Mouse (Mus musculus): ENCODE results near the gene Slc12a4.

Slc12a4 gene

DNA sequence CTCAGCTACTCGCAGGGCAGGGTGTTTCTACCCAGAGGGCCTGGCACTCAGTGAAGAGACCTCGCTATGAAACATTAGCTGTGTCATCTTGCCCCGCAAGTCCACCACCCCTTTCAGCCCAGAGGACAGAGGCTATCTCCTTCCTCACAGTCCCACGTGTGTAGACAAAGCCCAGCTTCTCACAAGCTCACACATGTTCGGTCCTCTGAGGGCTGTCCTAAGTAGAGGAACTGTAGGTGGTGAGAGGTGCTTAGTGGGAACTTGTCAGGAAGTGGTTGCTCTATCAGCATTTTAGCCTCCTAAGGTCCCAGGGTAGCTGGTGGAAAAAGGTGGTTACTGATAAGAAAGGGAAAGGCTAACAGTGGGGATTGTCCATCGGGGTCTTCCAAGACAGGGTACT is 30.8 kb downstream of the Slc12a4 start:
- in situ Hi-C loops (cut with MboI, MseI) = loop anchor here in 1 of 2 experiments (5.0 kb wide), 1 partner anchor 223 kb away; no protein-coding TSS in a partner anchor

DNA sequence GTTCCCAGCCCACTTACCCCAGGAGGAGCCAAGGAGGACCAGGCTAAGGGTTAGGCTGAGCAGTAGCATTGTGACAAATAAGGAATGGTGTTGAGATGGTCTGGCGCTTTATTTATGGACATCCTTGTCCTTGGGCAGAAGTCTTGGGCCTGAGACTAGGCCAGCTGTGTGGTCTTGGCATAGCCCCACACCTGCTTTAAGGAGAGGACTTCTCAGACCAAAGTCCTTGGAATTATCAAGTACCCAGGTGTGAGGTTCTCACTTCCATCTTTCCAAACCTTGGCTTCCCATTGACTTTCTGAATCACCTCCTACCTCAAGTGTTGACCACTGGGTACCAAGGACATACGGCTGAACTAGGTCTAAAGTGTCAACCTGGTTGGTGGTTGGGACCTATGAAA is 32.1 kb downstream of the Slc12a4 start, which contains the start of gene Ctrl:
TSS of gene Ctrl (minus strand) at position 101 of the 400 bp plus-strand sequence.
- in situ Hi-C loops (cut with MboI, MseI) = loop anchor here (5.0 kb wide), 2 partner anchors 46 to 221 kb away; no protein-coding TSS in a partner anchor

DNA sequence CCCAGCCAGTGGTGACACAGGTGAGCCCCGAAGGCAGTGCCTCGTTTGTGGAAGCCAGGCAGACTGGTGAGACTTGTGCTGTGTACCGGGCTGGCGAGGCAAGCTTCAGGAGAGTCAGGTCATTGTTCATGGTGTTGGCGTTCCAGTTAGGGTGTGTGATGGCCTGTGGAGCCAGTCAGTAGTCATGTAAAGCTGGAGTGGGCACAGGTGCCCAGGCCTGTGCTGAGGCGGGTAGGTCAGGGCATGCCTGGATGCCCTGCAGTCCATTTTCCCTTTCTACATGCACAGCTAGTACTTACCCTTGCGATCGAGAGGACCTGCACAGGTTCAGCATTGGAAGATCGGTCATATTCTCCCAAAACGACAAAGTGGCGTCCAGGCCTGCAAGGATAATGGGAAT is 33.4 kb downstream of the Slc12a4 start:
- in situ Hi-C loops (cut with MboI, MseI) = loop anchor here (5.0 kb wide), 2 partner anchors 45 to 220 kb away; no protein-coding TSS in a partner anchor

DNA sequence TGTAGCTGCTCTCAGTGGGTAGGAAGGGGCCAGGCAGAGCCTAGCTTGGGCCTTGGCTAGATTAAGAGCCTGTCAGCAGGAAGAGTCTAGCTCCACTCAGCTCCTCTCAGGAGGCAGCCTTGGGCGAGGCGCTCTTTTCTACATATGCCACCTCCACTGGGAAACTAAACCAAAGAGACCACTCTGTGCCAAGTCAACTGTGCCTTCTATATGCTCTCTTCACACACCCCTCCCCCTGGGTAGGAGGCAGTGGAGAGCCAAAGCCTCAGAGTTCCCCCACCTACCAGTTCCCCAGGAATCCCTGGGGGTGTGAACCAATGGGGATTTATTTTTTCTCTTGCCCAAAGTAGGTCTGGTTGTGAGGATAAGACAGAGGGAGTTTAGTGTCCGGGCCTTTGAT is 34.6 kb downstream of the Slc12a4 start:
- in situ Hi-C loops (cut with MboI, MseI) = loop anchor here (5.0 kb wide), 2 partner anchors 44 to 219 kb away; no protein-coding TSS in a partner anchor

DNA sequence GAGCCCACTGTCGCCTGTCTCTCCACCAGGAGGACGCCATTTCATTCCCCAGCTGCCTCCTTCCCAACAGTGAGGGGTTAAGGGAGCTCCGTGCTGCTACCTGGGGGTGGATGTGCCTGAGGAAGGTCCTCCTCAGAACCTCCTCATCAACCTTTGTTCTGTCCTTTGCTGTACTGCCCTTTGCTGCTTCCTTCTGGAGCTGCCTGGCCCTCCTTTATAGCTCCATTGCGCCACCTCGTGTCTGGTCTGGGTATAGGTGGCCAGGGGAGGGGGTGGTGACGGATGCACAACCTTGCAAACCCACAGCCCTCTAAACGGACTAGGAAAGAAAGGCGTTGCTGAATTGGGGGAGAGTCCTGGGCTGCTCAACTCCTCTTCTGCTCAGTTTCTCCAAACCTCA is 35.3 kb downstream of the Slc12a4 start:
- in situ Hi-C loops (cut with MboI, MseI) = loop anchor here (5.0 kb wide), 2 partner anchors 43 to 218 kb away; no protein-coding TSS in a partner anchor

DNA sequence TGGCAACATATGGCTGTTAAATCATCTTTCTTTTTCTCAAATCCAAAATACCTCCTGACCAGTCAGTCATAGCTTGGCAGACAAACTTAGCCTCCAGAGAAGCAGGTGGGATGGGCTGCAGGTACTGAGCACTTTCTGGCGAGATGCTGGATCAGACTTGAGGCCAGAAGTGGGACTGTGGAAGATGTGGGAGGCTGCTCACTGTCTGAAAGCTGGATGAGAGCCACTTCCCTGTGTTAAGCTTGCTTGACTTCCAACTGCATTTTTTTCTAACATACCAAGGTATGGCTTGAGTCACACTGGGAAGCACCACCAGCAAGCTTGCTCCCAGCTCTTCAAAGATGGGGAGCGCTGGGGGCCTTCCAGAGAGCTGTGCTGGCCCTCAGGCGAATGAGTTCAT is 40.8 kb downstream of the Slc12a4 start:
- in situ Hi-C loops (cut with MboI, MseI) = no loop called here

DNA sequence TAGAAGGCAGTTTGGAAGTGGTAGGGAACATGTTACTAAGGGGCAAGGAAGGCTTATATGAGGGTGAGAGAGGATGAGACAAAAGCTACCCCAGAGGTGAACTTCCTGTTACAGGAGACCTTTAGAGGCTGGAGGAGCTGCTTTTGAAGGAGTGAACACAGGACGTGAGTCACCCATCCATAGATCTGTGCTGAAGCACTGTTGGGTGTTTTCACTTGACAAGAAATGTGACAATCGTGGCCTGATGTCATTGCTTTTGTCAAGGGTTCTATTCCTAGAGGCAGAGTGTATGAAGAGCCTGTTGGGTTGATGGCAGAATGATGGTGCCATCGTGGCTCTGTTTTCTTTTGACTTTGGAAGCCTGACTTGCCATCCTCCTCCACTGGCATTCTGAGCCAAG is 46.5 kb downstream of the Slc12a4 start:
- in situ Hi-C loops (cut with MboI, MseI) = no loop called here

DNA sequence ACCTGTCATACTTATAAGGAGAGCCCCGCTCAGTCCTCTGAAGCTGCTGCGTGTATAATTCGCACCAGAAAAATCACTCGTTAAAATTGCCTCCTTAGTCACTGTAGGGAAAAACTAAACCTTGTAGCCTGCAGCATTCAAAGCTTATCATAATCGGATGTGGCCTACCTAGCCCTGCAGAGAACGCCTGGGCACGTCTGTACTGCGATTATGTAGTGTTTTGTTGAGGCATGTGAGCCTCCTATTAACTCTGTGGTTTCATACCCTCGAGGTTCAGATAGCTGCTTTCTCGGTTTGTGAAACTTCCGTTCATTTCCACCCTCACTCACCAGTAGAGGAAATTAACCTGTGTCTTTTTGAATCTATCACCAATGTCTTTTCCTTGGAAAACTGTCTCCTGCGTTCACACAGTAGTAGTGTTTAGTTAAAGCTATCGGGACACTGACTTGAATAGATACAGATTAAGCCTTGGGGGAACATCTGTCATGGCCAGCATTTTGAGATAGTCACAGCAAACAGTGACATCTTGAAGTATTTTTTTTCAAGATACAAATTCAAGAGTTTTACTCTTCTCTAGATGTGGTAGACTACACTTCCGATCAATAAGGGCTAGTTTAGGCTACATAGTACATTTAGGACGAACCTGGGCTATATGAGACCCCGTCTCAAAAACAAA is 64.8 kb downstream of the Slc12a4 start:
- in situ Hi-C loops (cut with MboI, MseI) = no loop called here

DNA sequence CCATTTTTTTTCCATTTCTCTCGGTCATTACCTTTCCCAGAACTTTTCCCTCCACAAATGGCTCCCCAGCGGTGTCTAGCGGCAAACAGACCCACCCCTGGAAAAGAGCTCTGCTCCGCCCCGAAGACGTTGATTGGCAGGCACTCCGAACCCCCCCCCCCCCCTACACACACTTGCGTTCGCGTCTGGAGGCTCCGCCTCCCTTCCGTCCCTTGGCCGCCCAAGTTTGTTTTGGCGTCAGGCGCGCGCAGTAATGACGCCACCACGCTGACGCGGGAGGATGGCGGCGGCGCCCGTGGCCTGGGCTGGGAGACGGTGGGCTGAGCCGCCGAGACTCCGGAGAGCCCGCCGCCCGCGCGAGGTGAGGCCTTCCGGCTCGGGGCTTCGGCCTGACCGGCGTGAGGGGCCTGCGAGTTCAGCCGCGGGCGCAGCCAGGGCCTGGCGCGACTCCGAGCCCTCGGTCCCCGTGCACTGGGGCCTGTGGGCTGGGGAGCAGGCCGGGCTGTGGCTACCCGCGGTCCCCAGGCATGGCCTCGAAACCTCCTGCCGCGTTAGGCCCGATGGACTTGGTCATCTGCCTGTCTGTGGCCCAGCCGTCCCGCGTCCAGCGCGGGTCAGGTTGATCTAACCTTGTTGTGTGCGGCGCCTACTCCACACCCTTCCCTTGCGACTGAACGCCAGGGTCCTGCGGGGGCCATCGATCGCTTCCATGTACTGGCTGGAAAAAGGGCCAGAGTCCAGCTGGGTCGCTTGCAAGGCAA is 65.5 kb downstream of the Slc12a4 start, which contains the start of gene Pskh1:
TSS of gene Pskh1 (plus strand) at position 262 of the 761 bp plus-strand sequence.
- in situ Hi-C loops (cut with MboI, MseI) = no loop called here

DNA sequence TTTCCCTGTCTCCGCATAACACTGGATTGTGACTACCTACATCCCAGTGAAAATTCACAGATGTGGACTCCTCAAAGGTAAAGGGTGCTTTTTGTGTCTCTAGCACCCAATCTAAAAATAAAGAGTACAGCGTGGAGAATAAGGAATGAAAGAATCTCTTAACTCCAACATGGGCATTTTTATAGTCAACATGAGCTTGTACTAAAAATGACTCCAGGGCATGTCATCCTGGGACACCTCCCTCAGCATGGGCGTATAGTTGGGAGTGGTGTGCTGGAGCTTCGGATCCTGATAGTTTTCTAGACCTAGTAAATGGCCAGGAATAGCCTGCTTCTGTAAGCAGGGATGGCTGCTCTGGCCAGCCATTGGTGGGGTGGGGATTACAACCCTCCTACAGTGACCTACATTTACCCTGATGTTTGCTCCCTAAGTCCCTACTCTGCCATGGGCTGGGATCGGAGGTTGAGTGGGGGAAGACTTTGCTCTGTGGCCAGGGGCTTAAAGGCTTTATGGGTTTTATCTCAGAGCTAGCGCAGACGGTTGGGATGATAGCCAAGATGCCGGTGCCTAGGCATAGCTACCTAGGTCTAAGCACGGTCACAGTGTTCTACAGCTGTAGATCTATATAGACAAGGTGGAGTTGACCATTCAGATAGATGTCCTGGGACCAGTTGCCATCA is 68.0 kb downstream of the Slc12a4 start:
- in situ Hi-C loops (cut with MboI, MseI) = no loop called here

All from T-helper 17 cell (primary cell).